Mouse (Mus musculus): ENCODE measurements at regions not wholly inside any gene's neighbourhood (a gene's known extent, or its start where the extent isn't known, plus 50 kb on each side); places are given as distances from the start of the nearest gene placed in this dataset.

DNA sequence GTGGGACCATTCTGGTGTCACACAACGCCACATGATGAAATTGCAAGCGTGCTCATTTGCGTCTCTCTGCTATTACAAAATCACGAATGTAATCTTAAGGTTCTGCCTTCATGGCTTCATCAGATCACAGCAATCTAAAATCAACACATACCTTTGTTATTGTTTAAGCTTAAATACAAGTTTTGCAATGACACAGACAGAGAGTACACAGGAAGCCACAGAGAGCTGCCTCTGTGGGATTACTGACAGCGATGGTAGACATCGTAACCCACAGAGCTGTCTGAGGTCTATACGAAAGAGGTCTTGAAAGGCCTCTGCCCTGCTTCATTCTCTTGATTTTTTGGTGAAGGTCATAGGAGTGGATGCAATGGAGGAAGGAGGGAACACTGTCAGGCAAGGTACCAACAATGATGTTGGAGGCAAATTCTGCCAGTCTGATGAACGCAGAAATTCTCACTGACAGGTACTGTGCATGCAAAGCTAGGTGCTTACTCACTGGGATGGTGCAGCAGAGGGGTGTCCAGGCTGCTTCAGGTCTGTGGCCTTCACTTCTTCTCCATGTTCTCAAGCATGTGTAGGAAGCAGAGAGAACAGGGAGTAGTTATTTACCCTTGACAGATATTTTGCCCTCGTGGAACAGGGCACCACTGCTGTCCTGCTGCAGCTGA lies 226.5 kb downstream of the Gm19410 start:
- Histone ChIP-seq H3K9me3 (ENCODE audit: control insufficient read depth, low read length) (no peaks in the 10 kb centered on the region), H3K9ac (ENCODE audit: low read depth, low read length) (no peak overlapping the region), H3K4me1 (replicated peaks; ENCODE audit: control insufficient read depth, insufficient read depth, low read length) (no peaks in the 10 kb centered on the region), H3K36me3 (ENCODE audit: control insufficient read depth, insufficient read depth, low read length) (no peaks in the 10 kb centered on the region), H3K4me2 (no peak overlapping the region), H3K27me3 (replicated peaks; ENCODE audit: control insufficient read depth, insufficient read depth, low read length) (no peaks in the 10 kb centered on the region), H3K27ac (ENCODE audit: low read depth, low read length) (no peak overlapping the region), H3K4me3 (ENCODE audit: low read depth, low read length) (no peak overlapping the region)
- DNase-seq (ENCODE audit: low spot score) = no peak
- 83% methylated on average over 9 of the region's 9 CpGs for WGBS
- no peak for ATAC-seq (replicated peaks; ENCODE audit: low FRiP score)

DNA sequence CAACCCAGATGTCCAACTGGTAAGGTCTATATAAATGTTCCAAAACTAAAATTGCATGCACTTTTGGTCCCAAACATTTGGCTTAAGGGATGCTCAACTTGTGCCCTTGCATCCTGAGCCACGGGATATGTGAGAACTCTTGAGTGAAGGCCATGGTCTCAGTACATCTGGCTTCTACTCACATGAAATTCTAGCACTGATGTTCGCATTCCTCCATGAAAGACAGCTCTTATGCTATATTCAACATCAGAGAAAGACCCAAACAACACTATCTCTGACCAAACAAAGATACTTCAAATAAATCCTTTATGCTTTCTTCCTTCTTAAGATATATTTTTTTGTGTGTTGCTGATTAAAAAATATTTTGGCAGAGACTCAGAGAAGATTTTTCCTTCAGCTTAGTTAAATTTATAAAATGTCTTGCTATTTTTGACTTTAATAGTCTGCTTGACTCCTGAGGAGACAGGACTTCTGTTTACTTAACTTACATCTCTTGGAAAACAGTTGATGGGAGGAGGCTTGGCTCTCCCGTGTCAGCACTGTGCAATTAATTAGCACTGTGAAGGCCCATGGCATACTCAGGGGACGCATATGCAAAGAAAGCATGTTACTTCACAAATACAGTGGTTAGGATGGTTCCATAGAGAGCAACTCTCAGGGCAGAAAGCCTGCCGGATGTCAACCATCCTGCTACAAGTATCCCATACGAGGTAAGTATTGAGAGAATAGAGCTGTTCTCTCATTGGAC lies 230.9 kb downstream of the Gm19410 start:
- ATAC-seq (replicated peaks; ENCODE audit: low FRiP score) (no peak), DNase-seq (ENCODE audit: low spot score) (peak; percentile 8)
- Histone ChIP-seq H3K36me3 (ENCODE audit: control insufficient read depth, insufficient read depth, low read length) (no peaks in the 10 kb centered on the region), H3K4me3 (ENCODE audit: low read depth, low read length) (no peak overlapping the region), H3K9ac (ENCODE audit: low read depth, low read length) (no peak overlapping the region), H3K27ac (ENCODE audit: low read depth, low read length) (no peak overlapping the region), H3K4me1 (replicated peaks; ENCODE audit: control insufficient read depth, insufficient read depth, low read length) (no peaks in the 10 kb centered on the region), H3K4me2 (no peak overlapping the region), H3K9me3 (ENCODE audit: control insufficient read depth, low read length) (no peaks in the 10 kb centered on the region), H3K27me3 (replicated peaks; ENCODE audit: control insufficient read depth, insufficient read depth, low read length) (no peaks in the 10 kb centered on the region)
- 64% methylated on average over 6 of the region's 6 CpGs for WGBS

DNA sequence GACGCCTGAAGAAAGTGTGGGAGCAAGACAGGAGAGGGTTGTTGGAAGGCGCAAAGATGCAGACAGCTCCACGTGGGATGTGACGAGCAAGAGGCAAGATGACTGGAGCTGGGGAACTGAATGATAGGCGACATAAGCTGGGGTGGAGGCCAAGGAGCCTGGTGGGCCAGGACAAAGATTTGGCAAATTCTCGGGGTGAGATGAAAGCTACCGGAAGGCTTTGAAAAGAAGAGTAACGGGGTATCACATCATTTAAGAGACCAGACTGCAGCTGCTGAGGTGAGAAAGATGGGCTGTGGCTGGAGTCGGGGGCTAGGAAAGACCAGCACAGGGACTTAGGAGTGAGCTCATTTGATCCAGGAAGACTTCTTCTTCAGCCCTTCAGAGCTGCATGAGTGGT lies 234.0 kb downstream of the Gm19410 start:
- Histone ChIP-seq H3K36me3 (ENCODE audit: control insufficient read depth, insufficient read depth, low read length) (no peaks in the 10 kb centered on the region), H3K4me2 (no peak overlapping the region), H3K27me3 (replicated peaks; ENCODE audit: control insufficient read depth, insufficient read depth, low read length) (no peaks in the 10 kb centered on the region), H3K9me3 (ENCODE audit: control insufficient read depth, low read length) (no peaks in the 10 kb centered on the region), H3K4me3 (ENCODE audit: low read depth, low read length) (no peak overlapping the region), H3K9ac (ENCODE audit: low read depth, low read length) (no peak overlapping the region), H3K27ac (ENCODE audit: low read depth, low read length) (no peak overlapping the region), H3K4me1 (replicated peaks; ENCODE audit: control insufficient read depth, insufficient read depth, low read length) (no peaks in the 10 kb centered on the region)
- WGBS = 66% methylated on average over 9 of the region's 9 CpGs
- ATAC-seq (replicated peaks; ENCODE audit: low FRiP score) (no peak), DNase-seq (ENCODE audit: low spot score) (no peak)

DNA sequence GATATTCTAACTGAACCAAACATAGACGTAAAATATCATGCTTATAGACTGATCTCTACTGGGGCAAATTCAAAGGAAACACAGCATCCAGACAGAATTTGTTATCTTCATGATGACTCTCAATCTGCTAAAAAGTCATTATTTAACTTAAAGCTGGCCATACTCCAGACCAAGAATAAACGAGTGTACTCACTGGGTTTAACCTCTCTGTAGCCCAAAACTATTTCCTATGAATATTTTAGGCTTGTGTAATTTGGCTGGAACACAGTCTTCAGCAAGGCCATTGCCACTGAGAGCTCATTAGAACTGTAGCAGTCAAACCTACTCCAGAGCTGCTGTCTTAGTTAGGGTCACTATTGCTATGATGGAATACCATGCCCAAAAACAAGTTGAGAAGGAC lies 238.8 kb downstream of the Gm19410 start:
- ATAC-seq (replicated peaks; ENCODE audit: low FRiP score) (no peak), DNase-seq (ENCODE audit: low spot score) (no peak)
- Histone ChIP-seq H3K4me3 (ENCODE audit: low read depth, low read length) (no peak overlapping the region), H3K36me3 (ENCODE audit: control insufficient read depth, insufficient read depth, low read length) (no peaks in the 10 kb centered on the region), H3K4me1 (replicated peaks; ENCODE audit: control insufficient read depth, insufficient read depth, low read length) (no peaks in the 10 kb centered on the region), H3K27me3 (replicated peaks; ENCODE audit: control insufficient read depth, insufficient read depth, low read length) (no peaks in the 10 kb centered on the region), H3K9me3 (ENCODE audit: control insufficient read depth, low read length) (no peaks in the 10 kb centered on the region), H3K4me2 (no peak overlapping the region), H3K9ac (ENCODE audit: low read depth, low read length) (no peak overlapping the region), H3K27ac (ENCODE audit: low read depth, low read length) (no peak overlapping the region)
- 62% methylated on average over 2 of the region's 2 CpGs for WGBS

DNA sequence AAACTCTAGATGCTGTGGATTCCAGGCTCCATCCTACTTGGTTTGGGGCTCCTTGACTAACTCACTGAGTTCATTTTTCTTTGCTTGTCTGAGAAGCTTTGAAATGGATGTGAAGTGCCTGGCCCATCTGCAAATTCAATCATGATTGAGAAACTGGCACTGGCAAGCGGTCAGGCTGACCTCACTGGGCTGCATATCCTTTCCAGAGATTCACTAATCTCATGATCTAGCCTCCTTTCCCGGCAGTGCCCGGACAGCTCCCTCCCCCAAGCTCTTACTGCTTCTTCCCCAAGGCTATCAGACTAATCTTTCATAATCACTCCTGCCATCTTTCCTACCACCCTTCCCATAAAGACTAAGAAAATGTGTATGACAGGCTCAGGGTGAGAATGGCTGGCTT lies 239.9 kb downstream of the Gm19410 start:
- DNase-seq (ENCODE audit: low spot score) = no peak
- Histone ChIP-seq H3K9ac (ENCODE audit: low read depth, low read length) (no peak overlapping the region), H3K4me3 (ENCODE audit: low read depth, low read length) (no peak overlapping the region), H3K27me3 (replicated peaks; ENCODE audit: control insufficient read depth, insufficient read depth, low read length) (no peaks in the 10 kb centered on the region), H3K27ac (ENCODE audit: low read depth, low read length) (no peak overlapping the region), H3K36me3 (ENCODE audit: control insufficient read depth, insufficient read depth, low read length) (no peaks in the 10 kb centered on the region), H3K9me3 (ENCODE audit: control insufficient read depth, low read length) (no peaks in the 10 kb centered on the region), H3K4me1 (replicated peaks; ENCODE audit: control insufficient read depth, insufficient read depth, low read length) (no peaks in the 10 kb centered on the region), H3K4me2 (no peak overlapping the region)
- ATAC-seq (replicated peaks; ENCODE audit: low FRiP score) = no peak
- 45% methylated on average over 3 of the region's 3 CpGs for WGBS

DNA sequence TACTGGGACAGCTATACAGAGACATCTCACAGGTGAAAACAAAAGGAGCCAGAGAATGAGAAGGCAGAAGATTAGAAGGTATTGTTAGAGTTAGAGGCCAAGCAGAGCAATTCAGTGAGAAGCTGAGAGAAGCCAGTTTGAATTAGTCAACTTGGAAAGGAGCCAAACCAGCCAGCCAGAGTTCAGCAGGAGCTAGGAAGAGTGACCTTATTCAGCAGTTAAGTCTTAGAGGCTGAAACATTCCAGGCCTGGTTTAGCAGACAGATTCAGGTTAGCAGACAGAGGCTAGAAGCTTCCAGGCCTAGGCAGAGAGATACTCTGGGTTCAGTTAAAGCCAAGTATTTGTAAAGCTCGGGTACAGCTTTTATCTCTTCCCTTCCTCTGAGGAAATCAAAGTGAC lies 242.1 kb downstream of the Gm19410 start:
- WGBS = 66% methylated on average over 1 of the region's 1 CpGs
- ATAC-seq (replicated peaks; ENCODE audit: low FRiP score) = no peak

DNA sequence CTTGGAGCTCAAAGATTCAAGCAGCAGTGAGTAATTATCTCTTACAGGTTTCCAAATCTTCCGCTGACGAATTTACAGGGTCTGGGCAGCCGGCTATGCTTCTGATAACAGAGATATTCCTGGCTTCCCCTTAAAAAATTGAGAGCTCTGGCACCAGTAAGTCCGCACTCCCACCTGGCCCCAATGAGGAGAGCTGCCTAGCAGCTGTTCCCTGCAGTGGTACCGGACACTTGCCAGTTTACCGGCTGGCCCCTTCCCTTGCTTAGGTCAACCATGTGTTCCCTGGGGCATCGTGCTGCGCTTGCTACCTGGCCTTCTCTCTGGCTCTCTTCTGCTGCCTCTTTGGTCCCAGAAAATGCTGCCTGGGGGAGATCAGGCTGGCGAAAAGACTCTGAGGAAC lies 244.0 kb downstream of the Gm19410 start:
- Histone ChIP-seq H3K36me3 (ENCODE audit: control insufficient read depth, insufficient read depth, low read length) (no peaks in the 10 kb centered on the region), H3K27ac (ENCODE audit: low read depth, low read length) (no peak overlapping the region), H3K4me2 (no peak overlapping the region), H3K27me3 (replicated peaks; ENCODE audit: control insufficient read depth, insufficient read depth, low read length) (no peaks in the 10 kb centered on the region), H3K4me1 (replicated peaks; ENCODE audit: control insufficient read depth, insufficient read depth, low read length) (no peaks in the 10 kb centered on the region), H3K4me3 (ENCODE audit: low read depth, low read length) (no peak overlapping the region), H3K9ac (ENCODE audit: low read depth, low read length) (no peak overlapping the region), H3K9me3 (ENCODE audit: control insufficient read depth, low read length) (no peaks in the 10 kb centered on the region)
- no peak for ATAC-seq (replicated peaks; ENCODE audit: low FRiP score)
- WGBS = 56% methylated on average over 9 of the region's 9 CpGs
- no peak for DNase-seq (ENCODE audit: low spot score)

More for the DNA sequence above, 242.1 kb downstream of the Gm19410 start:
- DNase-seq (ENCODE audit: low spot score) = no peak
- Histone ChIP-seq H3K27me3 (replicated peaks; ENCODE audit: control insufficient read depth, insufficient read depth, low read length) (no peaks in the 10 kb centered on the region), H3K9ac (ENCODE audit: low read depth, low read length) (no peak overlapping the region), H3K4me2 (no peak overlapping the region), H3K27ac (ENCODE audit: low read depth, low read length) (no peak overlapping the region), H3K9me3 (ENCODE audit: control insufficient read depth, low read length) (no peaks in the 10 kb centered on the region), H3K4me1 (replicated peaks; ENCODE audit: control insufficient read depth, insufficient read depth, low read length) (no peaks in the 10 kb centered on the region), H3K36me3 (ENCODE audit: control insufficient read depth, insufficient read depth, low read length) (no peaks in the 10 kb centered on the region), H3K4me3 (ENCODE audit: low read depth, low read length) (no peak overlapping the region)

DNA sequence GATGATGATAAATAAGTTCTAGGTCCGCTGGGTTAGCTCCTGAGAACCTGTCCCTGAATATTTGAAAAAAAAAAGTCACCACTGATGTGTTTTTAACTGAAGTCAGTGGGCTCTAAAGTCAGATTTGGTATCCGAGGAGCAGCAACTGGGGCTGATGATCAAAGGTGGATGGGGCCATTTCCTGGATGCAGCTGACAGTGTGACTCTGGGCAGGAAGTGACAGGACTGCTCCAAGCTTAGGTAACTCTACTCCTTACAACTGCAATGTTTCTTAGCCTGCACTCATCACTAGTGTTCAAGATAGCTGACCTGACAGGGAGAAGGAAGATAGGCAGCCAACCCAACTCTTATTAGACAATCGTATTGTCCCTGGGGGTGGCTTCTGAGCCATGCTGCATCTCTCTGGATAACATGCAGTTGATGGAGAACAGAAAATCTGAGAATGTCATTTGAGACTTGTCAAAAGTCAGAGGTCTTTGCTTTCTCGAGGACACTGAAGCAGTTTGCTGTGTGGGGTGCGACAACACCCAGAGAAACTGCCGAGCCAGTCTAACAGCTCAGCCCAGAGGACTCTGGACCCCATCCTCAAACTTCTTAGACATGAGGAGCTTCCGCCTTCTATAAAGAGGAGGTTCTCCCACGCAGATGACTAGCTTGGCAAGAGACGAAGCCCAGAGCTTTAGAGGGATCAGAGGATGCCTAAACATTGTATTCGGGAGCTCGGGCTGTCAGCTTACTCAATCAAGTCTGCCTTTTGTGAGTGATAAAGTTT lies 245.0 kb downstream of the Gm19410 start:
- H3K27ac ChIP-seq (ENCODE audit: low read depth, low read length) = no peak overlapping the region
- no peak overlapping the region for H3K4me2 ChIP-seq
- 60% methylated on average over 11 of the region's 11 CpGs for WGBS
- H3K4me3 ChIP-seq (ENCODE audit: low read depth, low read length) = no peak overlapping the region
- H3K36me3 ChIP-seq (ENCODE audit: control insufficient read depth, insufficient read depth, low read length) = no peaks in the 10 kb centered on the region
- no peaks in the 10 kb centered on the region for H3K9me3 ChIP-seq (ENCODE audit: control insufficient read depth, low read length)
- H3K4me1 ChIP-seq (replicated peaks; ENCODE audit: control insufficient read depth, insufficient read depth, low read length) = no peaks in the 10 kb centered on the region
- H3K27me3 ChIP-seq (replicated peaks; ENCODE audit: control insufficient read depth, insufficient read depth, low read length) = no peaks in the 10 kb centered on the region
- ATAC-seq (replicated peaks; ENCODE audit: low FRiP score) (no peak), DNase-seq (ENCODE audit: low spot score) (no peak)
- H3K9ac ChIP-seq (ENCODE audit: low read depth, low read length) = no peak overlapping the region
